Mouse (Mus musculus) midbrain, embryonic 15.5 days (tissue): Measurements from ENCODE around the gene Atp2b4. TPM values are rescaled to one million over a fixed set of nuclear protein-coding genes. Genes with fewer than 3 reads are reported as not detected.
A peak's percentile ranks its signal among the peaks of the same experiment; 100 is the strongest.

Experiments
- ATAC-seq: fragments of 200-750 bp; cut with Nextera tagmentation; replicated peaks from 2 replicates; pipeline ENCODE4 v1.8.0; 2017; ENCODE audit warnings: moderate TSS enrichment
- H3K27ac ChIP-seq: fragments of 300-500 bp; sonication (generic); 2 replicates; pipeline ENCODE4 v1.5.1; 2015; ENCODE audit warnings: mild to moderate bottlenecking, inconsistent platforms
- H3K27me3 ChIP-seq: fragments of 300-500 bp; sonication (generic); replicated peaks from 2 replicates; pipeline ENCODE4 v1.6.1; 2015; ENCODE audit warnings: inconsistent platforms
- H3K36me3 ChIP-seq: fragments of 300-500 bp; sonication (generic); replicated peaks from 2 replicates; pipeline ENCODE4 v1.6.1; 2015; ENCODE audit warnings: inconsistent platforms
- H3K4me1 ChIP-seq: fragments of 300-500 bp; sonication (generic); 2 replicates; pipeline ENCODE4 v1.6.1; 2015; ENCODE audit warnings: inconsistent platforms
- H3K4me2 ChIP-seq: fragments of 300-500 bp; sonication (generic); 2 replicates; pipeline ENCODE4 v1.6.1; 2015; ENCODE audit warnings: inconsistent platforms, mild to moderate bottlenecking, moderate library complexity
- H3K4me3 ChIP-seq: fragments of 300-500 bp; sonication (generic); 2 replicates; pipeline ENCODE4 v1.5.1; 2015; ENCODE audit warnings: mild to moderate bottlenecking, inconsistent platforms
- H3K9ac ChIP-seq: fragments of 300-500 bp; sonication (generic); 2 replicates; pipeline ENCODE4 v1.6.1; 2015; ENCODE audit warnings: mild to moderate bottlenecking, inconsistent platforms
- H3K9me3 ChIP-seq: fragments of 300-500 bp; sonication (generic); 2 replicates; pipeline ENCODE4 v1.6.1; 2016; ENCODE audit warnings: inconsistent platforms
- WGBS: fragments of 180-500 bp; shearing (Covaris S2); methylation state at CpG from one replicate; pipeline ENCODE4 v1.1.7; 2015; ENCODE audit warnings: mixed read lengths; 5-methylcytosine and 5-hydroxymethylcytosine counted together
- polyA plus RNA-seq: library from polyadenylated mRNA; unstranded; fragments of >200 nt; fragmentation: Nextera tagmentation; extraction: Ambion mirVana; gene quantifications from 2 replicates; pipeline ENCODE4 v1.2.1, GENCODE M21; 2015

Gene Atp2b4
- polyA plus RNA-seq, 1 experiment from 2014 or later, result 11.6 TPM

- Histone ChIP-seq H3K36me3 (no peaks in the 10 kb centered on the region), H3K4me3 (no peak overlapping the region), H3K4me2 (no peak overlapping the region), H3K27me3 (no peaks in the 10 kb centered on the region), H3K9ac (no peak overlapping the region), H3K27ac (0 out of 2 replicates have a peak overlapping the region, but pooled peaks have one; percentile 9), H3K9me3 (no peaks in the 10 kb centered on the region), H3K4me1 (peaks cover 16% of the 10 kb centered on the region)
- WGBS, result 18% methylated on average over 11 of the region's 11 CpGs
- ATAC-seq, result no peak
These were observed 33.8 kb downstream of the Atp2b4 start for GRCm38 (mm10) chr1:133766901-133767529.

GRCm38 (mm10) chr1:133765376-133765775 lies 35.5 kb downstream of the Atp2b4 start:
- WGBS, result 61% methylated on average over 4 of the region's 4 CpGs
- ATAC-seq, result no peak

GRCm38 (mm10) chr1:133762946-133763422 lies 37.9 kb downstream of the Atp2b4 start:
- Histone ChIP-seq H3K9ac (no peak overlapping the region), H3K27ac (no peak overlapping the region), H3K4me1 (peaks cover 13% of the 10 kb centered on the region), H3K4me2 (no peak overlapping the region), H3K27me3 (no peaks in the 10 kb centered on the region), H3K4me3 (no peak overlapping the region), H3K9me3 (no peaks in the 10 kb centered on the region), H3K36me3 (no peaks in the 10 kb centered on the region)
- WGBS, result 31% methylated on average over 5 of the region's 5 CpGs
- ATAC-seq, result no peak

More at GRCm38 (mm10) chr1:133765376-133765775, 35.5 kb downstream of the Atp2b4 start:
- Histone ChIP-seq H3K4me2 (no peak overlapping the region), H3K4me1 (peaks cover 13% of the 10 kb centered on the region), H3K4me3 (no peak overlapping the region), H3K27ac (no peak overlapping the region), H3K27me3 (no peaks in the 10 kb centered on the region), H3K36me3 (no peaks in the 10 kb centered on the region), H3K9ac (no peak overlapping the region), H3K9me3 (no peaks in the 10 kb centered on the region)

GRCm38 (mm10) chr1:133761278-133761677 lies 39.6 kb downstream of the Atp2b4 start:
- no peak for ATAC-seq
- Histone ChIP-seq H3K27me3 (no peaks in the 10 kb centered on the region), H3K27ac (no peak overlapping the region), H3K36me3 (no peaks in the 10 kb centered on the region), H3K9me3 (no peaks in the 10 kb centered on the region), H3K4me2 (no peak overlapping the region), H3K4me1 (0 out of 2 replicates have a peak, but pooled peaks cover 3% of the 10 kb centered on the region), H3K9ac (no peak overlapping the region), H3K4me3 (no peak overlapping the region)
- whole genome bisulfite sequencing, result 82% methylated on average over 5 of the region's 5 CpGs

GRCm38 (mm10) chr1:133754317-133754868 lies 46.4 kb downstream of the Atp2b4 start:
- no peak for ATAC-seq
- no peaks in the 10 kb centered on the region for H3K36me3 ChIP-seq
- no peak overlapping the region for H3K4me3 ChIP-seq
- H3K27me3 ChIP-seq, result no peaks in the 10 kb centered on the region; the same call in 1 of the 2 replicates
- no peak overlapping the region for H3K4me2 ChIP-seq
- H3K27ac ChIP-seq, result no peak overlapping the region
- H3K9ac ChIP-seq, result no peak overlapping the region
- no peaks in the 10 kb centered on the region for H3K4me1 ChIP-seq
- H3K9me3 ChIP-seq, result no peaks in the 10 kb centered on the region
- 82% methylated on average over 4 of the region's 4 CpGs for WGBS

GRCm38 (mm10) chr1:133753325-133753724 lies 47.5 kb downstream of the Atp2b4 start:
- Histone ChIP-seq H3K9ac (no peak overlapping the region), H3K27me3 (no peaks in the 10 kb centered on the region; the same call in 1 of the 2 replicates), H3K4me3 (no peak overlapping the region), H3K4me2 (no peak overlapping the region), H3K4me1 (no peaks in the 10 kb centered on the region), H3K36me3 (no peaks in the 10 kb centered on the region), H3K9me3 (no peaks in the 10 kb centered on the region), H3K27ac (no peak overlapping the region)
- WGBS, result 82% methylated on average over 8 of the region's 8 CpGs
- no peak for ATAC-seq

- no peak overlapping the region for H3K9ac ChIP-seq
- H3K27me3 ChIP-seq, result no peaks in the 10 kb centered on the region; the same call in 1 of the 2 replicates
- no peaks in the 10 kb centered on the region for H3K9me3 ChIP-seq
- H3K36me3 ChIP-seq, result no peaks in the 10 kb centered on the region
- no peak overlapping the region for H3K4me3 ChIP-seq
- no peak overlapping the region for H3K4me2 ChIP-seq
- no peaks in the 10 kb centered on the region for H3K4me1 ChIP-seq
- 82% methylated on average over 3 of the region's 3 CpGs for WGBS
- no peak overlapping the region for H3K27ac ChIP-seq
- no peak for ATAC-seq
These were observed 49.2 kb downstream of the Atp2b4 start for GRCm38 (mm10) chr1:133751621-133752020.

- WGBS, result 80% methylated on average over 4 of the region's 4 CpGs
- Histone ChIP-seq H3K4me1 (no peaks in the 10 kb centered on the region), H3K9me3 (no peaks in the 10 kb centered on the region), H3K4me2 (no peak overlapping the region), H3K27ac (no peak overlapping the region), H3K36me3 (no peaks in the 10 kb centered on the region), H3K4me3 (no peak overlapping the region), H3K27me3 (no peaks in the 10 kb centered on the region), H3K9ac (no peak overlapping the region)
- no peak for ATAC-seq
These were observed 50.9 kb downstream of the Atp2b4 start for GRCm38 (mm10) chr1:133749954-133750353.

- Histone ChIP-seq H3K9ac (no peak overlapping the region), H3K27me3 (no peaks in the 10 kb centered on the region), H3K9me3 (no peaks in the 10 kb centered on the region), H3K36me3 (no peaks in the 10 kb centered on the region), H3K27ac (no peak overlapping the region), H3K4me3 (no peak overlapping the region), H3K4me2 (no peak overlapping the region), H3K4me1 (peaks cover 12% of the 10 kb centered on the region)
- ATAC-seq, result no peak
- 52% methylated on average over 9 of the region's 9 CpGs for WGBS
These were observed 55.8 kb downstream of the Atp2b4 start for GRCm38 (mm10) chr1:133745078-133745495.

- Histone ChIP-seq H3K4me3 (no peak overlapping the region), H3K36me3 (no peaks in the 10 kb centered on the region), H3K9ac (no peak overlapping the region), H3K4me2 (no peak overlapping the region), H3K27me3 (no peaks in the 10 kb centered on the region), H3K4me1 (peaks cover 12% of the 10 kb centered on the region), H3K9me3 (no peaks in the 10 kb centered on the region), H3K27ac (no peak overlapping the region)
- ATAC-seq, result 0 out of 2 replicates have a peak, but pooled peaks have one; percentile 39
- 54% methylated on average over 4 of the region's 4 CpGs for WGBS
These were observed 56.2 kb downstream of the Atp2b4 start for GRCm38 (mm10) chr1:133744609-133745008.

- Histone ChIP-seq H3K36me3 (no peaks in the 10 kb centered on the region), H3K4me1 (peaks cover 12% of the 10 kb centered on the region), H3K27me3 (no peaks in the 10 kb centered on the region), H3K4me2 (no peak overlapping the region), H3K9me3 (no peaks in the 10 kb centered on the region), H3K27ac (no peak overlapping the region), H3K9ac (no peak overlapping the region), H3K4me3 (no peak overlapping the region)
- ATAC-seq, result 0 out of 2 replicates have a peak, but pooled peaks have one; percentile 39
- 25% methylated on average over 8 of the region's 8 CpGs for WGBS
These were observed 58.3 kb downstream of the Atp2b4 start for GRCm38 (mm10) chr1:133742517-133742916.

- H3K27me3 ChIP-seq, result no peaks in the 10 kb centered on the region
- no peak overlapping the region for H3K4me3 ChIP-seq
- no peaks in the 10 kb centered on the region for H3K36me3 ChIP-seq
- no peak overlapping the region for H3K27ac ChIP-seq
- no peak for ATAC-seq
- no peak overlapping the region for H3K4me2 ChIP-seq
- H3K9ac ChIP-seq, result no peak overlapping the region
- H3K9me3 ChIP-seq, result no peaks in the 10 kb centered on the region
- WGBS, result 56% methylated on average over 11 of the region's 11 CpGs
- peaks cover 12% of the 10 kb centered on the region for H3K4me1 ChIP-seq
These were observed 58.9 kb downstream of the Atp2b4 start for GRCm38 (mm10) chr1:133741881-133742434.
